Mouse (Mus musculus) small intestine, adult 2 months (tissue): Measurements from ENCODE around the gene Krt13. TPM values are rescaled to one million over a fixed set of nuclear protein-coding genes. Genes with fewer than 3 reads are reported as not detected.

Experiments used
- H3K27ac ChIP-seq: fragments of 200-500 bp; 2 replicates; pipeline ENCODE4 v1.5.1; 2012; ENCODE audit warnings: low read depth, low read length, control low read depth, inconsistent platforms; ENCODE audit not compliant: insufficient read depth
- H3K27me3 ChIP-seq: fragments of 200-500 bp; 2 replicates; pipeline ENCODE4 v1.6.1; 2012; ENCODE audit warnings: mild to moderate bottlenecking, moderate library complexity, low read length, inconsistent platforms; ENCODE audit not compliant: control insufficient read depth, insufficient read depth
- H3K36me3 ChIP-seq: fragments of 200-500 bp; 2 replicates; pipeline ENCODE4 v1.6.1; 2012; ENCODE audit warnings: mild to moderate bottlenecking, low read length, control low read depth, inconsistent platforms; ENCODE audit not compliant: control insufficient read depth, insufficient read depth
- H3K4me1 ChIP-seq: fragments of 200-500 bp; 2 replicates; pipeline ENCODE4 v1.6.1; 2012; ENCODE audit warnings: low read length, inconsistent platforms, mixed read lengths; ENCODE audit not compliant: control insufficient read depth, insufficient read depth, insufficient read length
- H3K4me3 ChIP-seq: fragments of 200-500 bp; 2 replicates; pipeline ENCODE4 v1.5.1; 2012; ENCODE audit warnings: low read depth, mild to moderate bottlenecking, control low read depth, inconsistent platforms, low read length, moderate library complexity
- CTCF ChIP-seq: fragments of 200-500 bp; IDR thresholded peaks from 2 replicates; pipeline ENCODE4 v1.5.1; 2012; ENCODE audit warnings: low read depth, mild to moderate bottlenecking, control low read depth, inconsistent platforms, low read length, moderate library complexity, mixed read lengths; ENCODE audit not compliant: insufficient replicate concordance, insufficient read length; ENCODE audit errors: extremely low read depth
- POLR2A ChIP-seq: fragments of 200-500 bp; IDR thresholded peaks from 2 replicates; pipeline ENCODE4 v1.6.1; 2012; ENCODE audit warnings: low read depth, mild to moderate bottlenecking, control low read depth, inconsistent platforms, low read length, moderate library complexity
- WGBS: fragments of 180-500 bp; shearing (Covaris S2); methylation state at CpG from one replicate; pipeline ENCODE4 v1.1.7; 2018; 5-methylcytosine and 5-hydroxymethylcytosine counted together
- polyA plus RNA-seq: library from polyadenylated mRNA; depleted of rRNA; stranded (reverse); fragments of >200 nt; gene quantifications from 2 replicates; pipeline ENCODE4 v1.2.3, GENCODE M21; 2012

The Krt13 gene
- polyA plus RNA-seq, 1 experiment: not detected

DNA sequence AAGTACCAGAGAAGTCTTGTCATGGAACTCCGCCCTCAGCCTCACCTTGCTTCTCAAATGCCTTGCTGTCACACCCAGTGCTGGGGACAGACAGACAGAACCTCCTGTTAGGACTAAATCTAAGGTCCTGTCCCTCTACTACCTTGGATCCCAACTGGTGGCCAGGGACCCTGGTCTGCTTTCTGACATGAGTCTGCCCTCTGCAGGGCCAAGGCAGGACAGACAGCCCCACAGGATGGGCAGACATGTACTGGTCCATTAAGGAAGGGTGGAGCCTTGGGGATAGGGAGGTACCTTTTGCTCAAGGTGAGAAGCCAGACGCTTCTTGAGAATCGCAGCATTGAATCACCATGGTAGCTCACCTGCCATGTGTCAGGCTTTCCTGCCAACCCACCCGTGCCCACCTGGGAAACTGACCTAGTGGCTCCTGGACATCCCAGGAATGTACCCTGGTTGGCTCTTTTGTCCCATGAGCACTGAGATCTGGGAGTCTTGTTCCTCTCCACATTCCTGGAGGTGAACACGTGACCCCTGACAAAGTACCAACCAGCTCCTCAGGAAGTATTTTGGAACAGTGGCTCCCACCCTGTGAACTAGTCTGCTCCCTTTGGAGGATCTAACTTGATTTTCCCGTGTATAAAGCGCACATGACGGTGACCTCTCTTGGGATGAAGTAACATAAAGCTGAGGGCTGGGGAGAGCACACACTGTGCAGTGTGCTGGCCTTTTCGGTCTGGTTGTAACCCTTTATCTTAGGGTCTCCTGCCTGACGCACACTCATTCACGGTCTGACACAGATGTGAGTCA lies 8.2 kb downstream of the Krt13 start:
- H3K4me3 ChIP-seq: no peak overlapping the region
- TF ChIP-seq POLR2A (no peak), CTCF (no peak)
- H3K4me1 ChIP-seq: peaks cover 5% of the 10 kb centered on the region; the same call in 1 of the 2 replicates
- no peaks in the 10 kb centered on the region for H3K27me3 ChIP-seq
- WGBS: 67% methylated on average over 11 of the region's 11 CpGs
- no peaks in the 10 kb centered on the region for H3K36me3 ChIP-seq
- H3K27ac ChIP-seq: no peak overlapping the region

DNA sequence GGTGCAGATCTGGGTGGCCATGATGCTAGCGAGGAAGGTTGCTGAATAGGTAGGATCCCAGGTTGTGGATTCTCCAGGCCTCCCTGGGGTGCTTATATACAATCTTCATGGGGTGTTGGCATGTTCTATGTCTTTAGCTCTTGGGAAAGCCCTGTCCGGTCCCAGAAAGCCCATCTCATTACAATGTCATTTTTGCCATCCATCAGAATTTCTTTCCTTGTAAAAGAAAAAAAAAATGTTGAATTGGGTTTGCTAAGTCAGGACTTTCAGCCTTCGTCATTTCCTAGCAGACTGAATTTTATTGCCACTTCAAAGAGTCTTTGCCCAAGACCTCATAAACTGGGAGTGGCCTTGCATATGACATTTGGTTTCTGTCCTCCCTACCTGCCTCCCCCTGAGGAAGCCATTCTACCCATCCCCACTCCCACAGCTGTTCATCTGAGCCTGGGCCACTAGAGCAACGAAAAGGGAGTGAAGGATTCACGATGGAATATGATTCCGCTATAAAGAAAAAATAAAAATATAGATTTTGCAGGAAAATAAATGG lies 15.7 kb downstream of the Krt13 start, which contains the start of gene Krt36:
Gene Krt36 (minus strand): TSS at position 51 of the 547 bp plus-strand sequence.
- no peaks in the 10 kb centered on the region for H3K27me3 ChIP-seq
- H3K4me3 ChIP-seq: no peak within 1 kb of the TSS
- H3K4me1 ChIP-seq: peaks cover 6% of the 10 kb centered on the region
- WGBS: 55% methylated on average over 6 of the region's 6 CpGs
- no peak within 1 kb of the TSS for H3K27ac ChIP-seq
- TF ChIP-seq POLR2A: no peak
- H3K36me3 ChIP-seq: no peaks in the 10 kb centered on the region

- no peak overlapping the region for H3K27ac ChIP-seq
- no peaks in the 10 kb centered on the region for H3K27me3 ChIP-seq
- 87% methylated on average over 15 of the region's 15 CpGs for WGBS
These were observed 18.5 kb downstream of the Krt13 start for GRCm38 (mm10) chr11:100102693-100103429.

DNA sequence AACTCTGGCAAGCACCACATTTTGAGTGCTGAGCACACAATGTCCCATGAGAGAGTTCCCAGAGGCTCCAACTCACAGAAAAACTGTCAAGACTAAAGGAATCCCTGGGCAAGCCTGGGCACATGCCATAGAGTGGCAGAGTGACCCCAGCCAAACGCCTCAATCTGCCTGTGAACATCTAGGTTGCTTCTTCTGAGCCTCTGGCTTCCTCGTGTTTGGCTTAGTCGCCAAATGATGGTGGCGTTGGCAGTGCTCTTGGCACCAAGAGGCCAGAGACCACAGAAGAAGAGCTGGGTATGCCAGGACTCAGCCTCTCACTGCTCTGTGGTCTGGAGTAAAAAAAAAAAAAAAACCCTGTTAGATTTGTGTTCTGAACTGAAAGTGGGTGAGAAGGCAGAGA lies 21.0 kb downstream of the Krt13 start:
- TF ChIP-seq CTCF: no peak
- no peak for TF ChIP-seq POLR2A
- Histone ChIP-seq H3K4me3 (no peak overlapping the region), H3K4me1 (peaks cover 4% of the 10 kb centered on the region), H3K27me3 (no peaks in the 10 kb centered on the region), H3K36me3 (no peaks in the 10 kb centered on the region), H3K27ac (no peak overlapping the region)
- 89% methylated on average over 4 of the region's 4 CpGs for WGBS

More at GRCm38 (mm10) chr11:100102693-100103429, 18.5 kb downstream of the Krt13 start:
- no peak for TF ChIP-seq POLR2A
- Histone ChIP-seq H3K4me1 (peaks cover 5% of the 10 kb centered on the region), H3K4me3 (no peak overlapping the region), H3K36me3 (no peaks in the 10 kb centered on the region)

- H3K36me3 ChIP-seq: no peaks in the 10 kb centered on the region
- WGBS: 74% methylated on average over 9 of the region's 9 CpGs
- no peak overlapping the region for H3K4me3 ChIP-seq
- H3K27ac ChIP-seq: no peak overlapping the region
- TF ChIP-seq POLR2A (no peak), CTCF (no peak)
- H3K27me3 ChIP-seq: no peaks in the 10 kb centered on the region
- peaks cover 1% of the 10 kb centered on the region; the same call in 1 of the 2 replicates for H3K4me1 ChIP-seq
These were observed 23.5 kb downstream of the Krt13 start for GRCm38 (mm10) chr11:100097819-100098218.

- Histone ChIP-seq H3K27me3 (no peaks in the 10 kb centered on the region), H3K27ac (no peak within 1 kb of the TSS), H3K4me1 (peaks cover 2% of the 10 kb centered on the region; the same call in 1 of the 2 replicates), H3K36me3 (no peaks in the 10 kb centered on the region), H3K4me3 (no peak within 1 kb of the TSS)
- 87% methylated on average over 9 of the region's 9 CpGs for WGBS
- TF ChIP-seq CTCF (no peak), POLR2A (no peak)
These were observed 25.2 kb downstream of the Krt13 start, which contains the start of gene Krt35 for GRCm38 (mm10) chr11:100096141-100096540. TSS of gene Krt35 (minus strand) at chr11:100096241.

DNA sequence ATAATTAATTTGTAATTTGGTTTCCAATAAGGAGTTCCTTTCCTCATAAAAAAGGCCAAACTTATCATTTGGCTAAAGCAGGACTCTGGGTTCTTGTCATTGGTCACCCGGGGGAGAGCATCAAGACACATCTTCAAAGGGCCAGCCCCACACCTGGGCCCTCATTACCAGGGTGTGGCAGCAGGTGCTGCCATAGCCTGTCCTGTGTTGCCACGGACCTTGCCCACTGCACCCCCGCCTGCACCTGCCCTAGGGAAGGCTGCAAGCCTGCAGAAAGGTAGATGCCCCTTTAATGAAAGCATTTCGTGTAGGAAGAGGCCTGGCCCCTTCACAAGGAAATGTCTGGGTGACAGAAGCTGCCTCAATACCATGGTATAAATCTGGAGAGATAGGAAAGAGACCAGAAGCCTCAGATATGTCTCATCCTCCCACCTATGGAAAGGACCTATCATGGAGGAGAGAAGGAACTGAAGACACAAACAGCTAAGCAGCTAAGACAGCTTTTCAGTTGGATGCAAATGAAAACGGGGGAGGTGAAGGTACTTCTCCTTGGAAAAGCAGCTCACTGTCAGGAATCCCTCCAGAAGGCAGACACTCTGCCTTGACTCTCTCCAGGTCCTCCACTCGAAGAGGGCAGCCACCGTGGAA lies 32.9 kb downstream of the Krt13 start:
- H3K4me3 ChIP-seq: no peak overlapping the region
- no peaks in the 10 kb centered on the region for H3K36me3 ChIP-seq
- H3K27ac ChIP-seq: no peak overlapping the region
- WGBS: 26% methylated on average over 7 of the region's 7 CpGs
- H3K4me1 ChIP-seq: peaks cover 9% of the 10 kb centered on the region; the same call in 1 of the 2 replicates
- TF ChIP-seq CTCF (no peak), POLR2A (no peak)
- no peaks in the 10 kb centered on the region for H3K27me3 ChIP-seq
